Mouse (Mus musculus) hindbrain, embryonic 11.5 days (tissue): ENCODE measurements at regions not wholly inside any gene's neighbourhood (a gene's known extent, or its start where the extent isn't known, plus 50 kb on each side); places are given as distances from the start of the nearest gene placed in this dataset.

ENCODE experiments used
- ATAC-seq: fragments of 200-750 bp; cut with Nextera tagmentation; 2 replicates; pipeline ENCODE4 v1.8.0; 2017; ENCODE audit warnings: mild to moderate bottlenecking, moderate TSS enrichment, moderate library complexity; ENCODE audit not compliant: low FRiP score
- DNase-seq: peaks from one replicate; pipeline ENCODE4 v3.0.0-alpha.2; 2015; ENCODE audit warnings: low spot score
- H3K27ac ChIP-seq: fragments of 300-500 bp; sonication (generic); 2 replicates; pipeline ENCODE4 v1.5.1; 2014; ENCODE audit warnings: mild to moderate bottlenecking, low read depth, low read length
- H3K27me3 ChIP-seq: fragments of 300-500 bp; sonication (generic); 2 replicates; pipeline ENCODE4 v1.6.1; 2014; ENCODE audit warnings: mild to moderate bottlenecking, low read length, moderate library complexity, mixed read lengths; ENCODE audit not compliant: control insufficient read depth, insufficient read depth
- H3K36me3 ChIP-seq: fragments of 300-500 bp; sonication (generic); 2 replicates; pipeline ENCODE4 v1.6.1; 2014; ENCODE audit warnings: mild to moderate bottlenecking, low read length, moderate library complexity, mixed read lengths; ENCODE audit not compliant: control insufficient read depth, insufficient read depth
- H3K4me1 ChIP-seq: fragments of 300-500 bp; sonication (generic); replicated peaks from 2 replicates; pipeline ENCODE4 v1.6.1; 2014; ENCODE audit warnings: low read length, mixed read lengths; ENCODE audit not compliant: control insufficient read depth, insufficient read depth
- H3K4me2 ChIP-seq: fragments of 300-500 bp; sonication (generic); replicated peaks from 2 replicates; pipeline ENCODE4 v1.6.1; 2014; ENCODE audit warnings: mild to moderate bottlenecking, low read depth, low read length
- H3K4me3 ChIP-seq: fragments of 300-500 bp; sonication (generic); 2 replicates; pipeline ENCODE4 v1.5.1; 2014; ENCODE audit warnings: low read depth, low read length
- H3K9ac ChIP-seq: fragments of 300-500 bp; sonication (generic); 2 replicates; pipeline ENCODE4 v1.6.1; 2014; ENCODE audit warnings: low read depth, low read length
- H3K9me3 ChIP-seq: fragments of 300-500 bp; sonication (generic); 2 replicates; pipeline ENCODE4 v1.6.1; 2016; ENCODE audit warnings: low read length; ENCODE audit not compliant: control insufficient read depth
- WGBS: fragments of 180-500 bp; shearing (Covaris S2); extraction: QIAGEN DNeasy Blood & Tissue Kit; methylation state at CpG from one replicate; pipeline ENCODE4 v1.1.7; 2014; 5-methylcytosine and 5-hydroxymethylcytosine counted together

- Histone ChIP-seq H3K4me2 (no peak overlapping the region), H3K27ac (no peak overlapping the region), H3K36me3 (no peaks in the 10 kb centered on the region), H3K4me3 (no peak overlapping the region), H3K9me3 (no peaks in the 10 kb centered on the region), H3K9ac (no peak overlapping the region), H3K27me3 (no peaks in the 10 kb centered on the region), H3K4me1 (no peaks in the 10 kb centered on the region)
- DNase-seq (no peak), ATAC-seq (no peak)
- 51% methylated on average over 2 of the region's 2 CpGs for WGBS
Observed at GRCm38 (mm10) chr9:43461131-43461530, 150.5 kb downstream of the Trim29 start.

GRCm38 (mm10) chr9:43463445-43464090 lies 152.9 kb downstream of the Trim29 start:
- H3K4me2 ChIP-seq, result no peak overlapping the region
- no peaks in the 10 kb centered on the region for H3K27me3 ChIP-seq
- 91% methylated on average over 13 of the region's 13 CpGs for WGBS
- no peak overlapping the region for H3K9ac ChIP-seq
- DNase-seq (no peak), ATAC-seq (no peak)
- no peak overlapping the region for H3K27ac ChIP-seq
- H3K4me3 ChIP-seq, result no peak overlapping the region
- no peaks in the 10 kb centered on the region for H3K36me3 ChIP-seq
- H3K4me1 ChIP-seq, result no peaks in the 10 kb centered on the region
- no peaks in the 10 kb centered on the region for H3K9me3 ChIP-seq

- Histone ChIP-seq H3K27ac (no peak overlapping the region), H3K36me3 (no peaks in the 10 kb centered on the region), H3K4me3 (no peak overlapping the region), H3K27me3 (no peaks in the 10 kb centered on the region), H3K4me1 (no peaks in the 10 kb centered on the region), H3K9ac (no peak overlapping the region), H3K4me2 (no peak overlapping the region), H3K9me3 (no peaks in the 10 kb centered on the region)
- DNase-seq (no peak), ATAC-seq (no peak)
- WGBS, result 41% methylated on average over 2 of the region's 2 CpGs
Observed at GRCm38 (mm10) chr9:43465129-43465528, 154.5 kb downstream of the Trim29 start.

GRCm38 (mm10) chr9:43465731-43466330 lies 155.2 kb downstream of the Trim29 start:
- no peaks in the 10 kb centered on the region for H3K9me3 ChIP-seq

GRCm38 (mm10) chr9:43466883-43467282 lies 156.2 kb downstream of the Trim29 start:
- DNase-seq (no peak), ATAC-seq (no peak)
- no peak overlapping the region for H3K27ac ChIP-seq
- no peaks in the 10 kb centered on the region for H3K36me3 ChIP-seq
- no peak overlapping the region for H3K4me3 ChIP-seq
- H3K9ac ChIP-seq, result no peak overlapping the region
- no peaks in the 10 kb centered on the region for H3K27me3 ChIP-seq
- H3K4me2 ChIP-seq, result no peak overlapping the region
- no peaks in the 10 kb centered on the region for H3K9me3 ChIP-seq
- WGBS, result 53% methylated on average over 3 of the region's 3 CpGs
- H3K4me1 ChIP-seq, result no peaks in the 10 kb centered on the region

More at GRCm38 (mm10) chr9:43465731-43466330, 155.2 kb downstream of the Trim29 start:
- H3K27ac ChIP-seq, result no peak overlapping the region
- no peak overlapping the region for H3K4me2 ChIP-seq
- no peaks in the 10 kb centered on the region for H3K4me1 ChIP-seq
- no peak overlapping the region for H3K9ac ChIP-seq
- ATAC-seq, result no peak
- H3K27me3 ChIP-seq, result no peaks in the 10 kb centered on the region
- no peak for DNase-seq
- H3K4me3 ChIP-seq, result no peak overlapping the region
- WGBS, result 68% methylated on average over 8 of the region's 8 CpGs
- no peaks in the 10 kb centered on the region for H3K36me3 ChIP-seq

GRCm38 (mm10) chr9:43469215-43469614 lies 158.6 kb downstream of the Trim29 start:
- H3K4me2 ChIP-seq, result no peak overlapping the region
- no peak overlapping the region for H3K27ac ChIP-seq
- 86% methylated on average over 10 of the region's 10 CpGs for WGBS
- H3K27me3 ChIP-seq, result no peaks in the 10 kb centered on the region
- ATAC-seq (no peak), DNase-seq (no peak)
- H3K9ac ChIP-seq, result no peak overlapping the region
- 0 out of 2 replicates have a peak, but pooled peaks cover 3% of the 10 kb centered on the region for H3K4me1 ChIP-seq
- H3K4me3 ChIP-seq, result no peak overlapping the region
- no peaks in the 10 kb centered on the region for H3K36me3 ChIP-seq
- no peaks in the 10 kb centered on the region for H3K9me3 ChIP-seq

GRCm38 (mm10) chr9:43472231-43472630 lies 161.6 kb downstream of the Trim29 start:
- no peak for DNase-seq
- no peak overlapping the region for H3K27ac ChIP-seq
- WGBS, result 89% methylated on average over 2 of the region's 2 CpGs

GRCm38 (mm10) chr9:43473164-43473563 lies 162.5 kb downstream of the Trim29 start:
- no peak overlapping the region for H3K27ac ChIP-seq
- H3K27me3 ChIP-seq, result no peaks in the 10 kb centered on the region
- no peak overlapping the region for H3K4me2 ChIP-seq
- no peak overlapping the region for H3K4me3 ChIP-seq
- H3K4me1 ChIP-seq, result 0 out of 2 replicates have a peak, but pooled peaks cover 3% of the 10 kb centered on the region
- WGBS, result 87% methylated on average over 1 of the region's 1 CpGs
- ATAC-seq (no peak), DNase-seq (no peak)
- no peak overlapping the region for H3K9ac ChIP-seq
- no peaks in the 10 kb centered on the region for H3K36me3 ChIP-seq
- H3K9me3 ChIP-seq, result no peaks in the 10 kb centered on the region

More at GRCm38 (mm10) chr9:43472231-43472630, 161.6 kb downstream of the Trim29 start:
- H3K36me3 ChIP-seq, result no peaks in the 10 kb centered on the region
- H3K4me2 ChIP-seq, result no peak overlapping the region
- H3K9ac ChIP-seq, result no peak overlapping the region
- no peaks in the 10 kb centered on the region for H3K27me3 ChIP-seq
- 0 out of 2 replicates have a peak, but pooled peaks cover 3% of the 10 kb centered on the region for H3K4me1 ChIP-seq
- ATAC-seq, result no peak
- H3K9me3 ChIP-seq, result no peaks in the 10 kb centered on the region
- no peak overlapping the region for H3K4me3 ChIP-seq
